26 mouse cellular contexts compared by ENCODE assay signal in the genomic region with DNA sequence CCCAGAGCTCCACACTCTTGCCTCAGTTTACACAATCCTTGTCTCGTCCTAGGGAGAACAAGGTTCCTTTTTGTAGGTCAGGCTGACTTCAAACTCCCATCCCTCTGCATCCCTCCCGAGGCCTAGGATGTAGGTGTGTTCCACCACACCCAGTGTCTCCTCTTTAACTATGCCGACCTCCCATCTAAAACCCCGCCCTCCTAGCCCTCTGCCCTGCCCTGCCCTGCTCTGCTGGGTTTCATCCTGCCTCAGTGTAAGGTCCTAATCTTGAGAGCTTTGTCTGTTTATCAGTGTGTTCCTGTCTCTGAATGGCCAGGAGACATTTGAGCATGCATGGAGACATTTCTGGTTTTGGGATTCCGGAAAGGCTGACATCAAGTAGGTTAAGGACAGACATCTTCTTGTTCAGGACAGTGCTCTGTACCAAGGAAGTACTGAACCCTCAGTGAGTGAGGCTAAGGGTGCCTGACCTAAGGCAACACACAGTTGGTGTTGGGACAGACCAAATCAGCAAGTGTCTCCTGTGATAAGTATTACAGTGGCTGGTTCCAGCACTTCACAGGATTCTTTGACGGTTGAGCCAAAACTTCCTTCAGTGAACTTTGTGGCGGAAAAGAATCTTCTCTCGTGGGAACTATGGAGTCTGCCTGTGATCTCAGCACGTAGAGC. TPM values are rescaled to one million over a fixed set of nuclear protein-coding genes. Genes with fewer than 3 reads are reported as not detected.
A peak's percentile ranks its signal among the peaks of the same experiment; 100 is the strongest.
DNase-seq lines count a peak whose midpoint lies in the region; ATAC-seq lines count a peak whose summit lies in the region.
"Had no signal": no experiment of that assay in that cellular context is flagged by ENCODE, and none has a peak within 500 bp of the region (broad histone marks: within the 10 kb centered on the region; RNA-seq: fewer than 3 reads in every experiment).

No protein-coding gene starts in this region.

- H3K27me3 ChIP-seq in intestine, embryonic 16.5 days (replicated peaks; ENCODE audit: control insufficient read depth, insufficient read depth, low read length): no peaks in the 10 kb centered on the region
- no peaks in the 10 kb centered on the region for H3K27me3 ChIP-seq in intestine, embryonic 15.5 days (replicated peaks)
- no peaks in the 10 kb centered on the region for H3K27me3 ChIP-seq in liver, embryonic 12.5 days (replicated peaks)
- no peaks in the 10 kb centered on the region for H3K27me3 ChIP-seq in embryonic facial prominence, embryonic 10.5 days (replicated peaks; ENCODE audit: low read depth, poor library complexity, severe bottlenecking)
- H3K27me3 ChIP-seq: embryonic facial prominence, embryonic 12.5 days; forebrain, embryonic 13.5 days; kidney, embryonic 15.5 days; neural tube, embryonic 15.5 days had no signal

- no peaks in the 10 kb centered on the region for H3K36me3 ChIP-seq in intestine, embryonic 16.5 days (ENCODE audit: control insufficient read depth, insufficient read depth, low read length)
- H3K36me3 ChIP-seq in intestine, embryonic 15.5 days: 0 out of 2 replicates have a peak, but pooled peaks cover 3% of the 10 kb centered on the region
- H3K36me3 ChIP-seq in liver, embryonic 12.5 days: no peaks in the 10 kb centered on the region
- H3K36me3 ChIP-seq in embryonic facial prominence, embryonic 10.5 days (replicated peaks): peaks cover 85% of the 10 kb centered on the region

- no peak overlapping the region for H3K27ac ChIP-seq in intestine, embryonic 16.5 days (ENCODE audit: low read length)
- no peak overlapping the region for H3K27ac ChIP-seq in intestine, embryonic 15.5 days
- H3K27ac ChIP-seq in liver, embryonic 12.5 days: peak overlapping the region; percentile 67
- no peak overlapping the region for H3K27ac ChIP-seq in embryonic facial prominence, embryonic 10.5 days (replicated peaks)
- H3K27ac ChIP-seq: embryonic facial prominence, embryonic 12.5 days; forebrain, embryonic 13.5 days; heart, embryonic 10.5 days; hindbrain, embryonic 10.5 days; kidney, embryonic 15.5 days; midbrain, embryonic 10.5 days; neural tube, embryonic 15.5 days had no signal

- no peak overlapping the region for H3K9ac ChIP-seq in intestine, embryonic 16.5 days (ENCODE audit: low read depth, low read length)
- no peak overlapping the region for H3K9ac ChIP-seq in intestine, embryonic 15.5 days
- no peak overlapping the region for H3K9ac ChIP-seq in liver, embryonic 12.5 days
- H3K9ac ChIP-seq: embryonic facial prominence, embryonic 12.5 days; forebrain, embryonic 13.5 days; kidney, embryonic 15.5 days; neural tube, embryonic 15.5 days had no signal

- H3K4me1 ChIP-seq in intestine, embryonic 16.5 days (ENCODE audit: control insufficient read depth, insufficient read depth, low read length): no peaks in the 10 kb centered on the region
- H3K4me1 ChIP-seq in intestine, embryonic 15.5 days (replicated peaks): no peaks in the 10 kb centered on the region
- peaks cover 43% of the 10 kb centered on the region for H3K4me1 ChIP-seq in liver, embryonic 12.5 days
- no peaks in the 10 kb centered on the region for H3K4me1 ChIP-seq in embryonic facial prominence, embryonic 10.5 days
- H3K4me1 ChIP-seq: embryonic facial prominence, embryonic 12.5 days; forebrain, embryonic 13.5 days; hindbrain, embryonic 10.5 days; midbrain, embryonic 10.5 days; neural tube, embryonic 15.5 days had no signal

- WGBS in intestine, embryonic 16.5 days: 79% methylated on average over 9 of the region's 9 CpGs
- WGBS in intestine, embryonic 15.5 days: 77% methylated on average over 9 of the region's 9 CpGs
- WGBS in liver, embryonic 12.5 days (ENCODE audit: insufficient replicate concordance): 51% methylated on average over 9 of the region's 9 CpGs
- WGBS in embryonic facial prominence, embryonic 10.5 days: 86% methylated on average over 9 of the region's 9 CpGs

- ATAC-seq in intestine, embryonic 16.5 days: 0 out of 2 replicates have a peak, but pooled peaks have one; percentile 46
- no peak for ATAC-seq in intestine, embryonic 15.5 days
- ATAC-seq in liver, embryonic 12.5 days: peak; percentile 96
- peak; percentile 73 for ATAC-seq in megakaryocyte progenitor cell, adult 5-6 weeks (replicated peaks; ENCODE audit: poor library complexity)
- ATAC-seq: forebrain, embryonic 13.5 days; hindbrain, embryonic 16.5 days; intestine, postnatal 0 days had no signal

- no peak overlapping the region for H3K4me3 ChIP-seq in intestine, embryonic 16.5 days (ENCODE audit: low read length)
- H3K4me3 ChIP-seq in intestine, embryonic 15.5 days (replicated peaks): no peak overlapping the region
- no peak overlapping the region for H3K4me3 ChIP-seq in liver, embryonic 12.5 days
- H3K4me3 ChIP-seq in embryonic facial prominence, embryonic 10.5 days: no peak overlapping the region
- H3K4me3 ChIP-seq: embryonic facial prominence, embryonic 12.5 days; erythroblast, embryonic 14.5 days; forebrain, embryonic 13.5 days; heart, embryonic 10.5 days; hindbrain, embryonic 10.5 days; kidney, embryonic 15.5 days; midbrain, embryonic 10.5 days; neural tube, embryonic 15.5 days had no signal

- peak; percentile 61 for DNase-seq in c-Kit-positive CD71-positive TER-119-positive erythroid progenitor cells, embryonic 14.5 days (ENCODE audit: low spot score)
- DNase-seq in cerebellum, adult 11 months: no peak
- no peak for DNase-seq in embryonic facial prominence, embryonic 10.5 days (ENCODE audit: low spot score)
- DNase-seq: adrenal gland, postnatal 14 days; cerebellum, postnatal 10 days; gastrocnemius, postnatal 10 days; kidney, postnatal 4 days; layer of hippocampus, adult 9-11 months; lung, postnatal 4 days; right cerebral cortex, adult 18-20 months; right cerebral cortex, postnatal 4 days; thymus, postnatal 14 days had no signal

- H3K9me3 ChIP-seq in intestine, embryonic 16.5 days (ENCODE audit: control insufficient read depth, low read length): no peaks in the 10 kb centered on the region
- H3K9me3 ChIP-seq in intestine, embryonic 15.5 days: no peaks in the 10 kb centered on the region
- no peaks in the 10 kb centered on the region for H3K9me3 ChIP-seq in liver, embryonic 12.5 days (replicated peaks)
- no peaks in the 10 kb centered on the region for H3K9me3 ChIP-seq in embryonic facial prominence, embryonic 10.5 days
- H3K9me3 ChIP-seq: embryonic facial prominence, embryonic 12.5 days; forebrain, embryonic 13.5 days; heart, embryonic 10.5 days; hindbrain, embryonic 10.5 days; kidney, embryonic 15.5 days; midbrain, embryonic 10.5 days; neural tube, embryonic 15.5 days had no signal

- H3K4me2 ChIP-seq in intestine, embryonic 16.5 days (ENCODE audit: low read depth, low read length): no peak overlapping the region
- H3K4me2 ChIP-seq in intestine, embryonic 15.5 days (replicated peaks): no peak overlapping the region
- H3K4me2 ChIP-seq in liver, embryonic 12.5 days: peak overlapping the region; percentile 36
- H3K4me2 ChIP-seq: embryonic facial prominence, embryonic 12.5 days; forebrain, embryonic 13.5 days; kidney, embryonic 15.5 days; neural tube, embryonic 15.5 days had no signal

RNA-seq across cellular contexts. Expression of gene Kidins220, which starts 32.0 kb away (rescaled TPM):
- polyA plus RNA-seq in intestine, embryonic 16.5 days (2015; fragmentation: Nextera tagmentation; extraction: Ambion mirVana): 19.1 and 21.6 TPM in 2 replicates
- polyA plus RNA-seq in intestine, embryonic 15.5 days (2015; fragmentation: Nextera tagmentation; extraction: Ambion mirVana): 20.1 and 21.8 TPM in 2 replicates
- 12.2 and 13.6 TPM in 2 replicates for polyA plus RNA-seq in liver, embryonic 12.5 days (2016; fragmentation: Nextera tagmentation; extraction: Ambion mirVana)
- 29.2 and 29.4 TPM in 2 replicates for total RNA-seq in megakaryocyte progenitor cell, adult 5-6 weeks (2015)
- total RNA-seq in megakaryocyte progenitor cell, adult 5-6 weeks (2017): 48.5 and 69.9 TPM in 2 replicates
- 18.9 and 19.0 TPM in 2 replicates for polyA plus RNA-seq in embryonic facial prominence, embryonic 10.5 days (2016; fragmentation: Nextera tagmentation; extraction: Ambion mirVana)
